Mouse (Mus musculus) bone marrow, adult 2 months (tissue): Measurements from ENCODE around the gene Acot4. TPM values are rescaled to one million over a fixed set of nuclear protein-coding genes. Genes with fewer than 3 reads are reported as not detected.
"Not testable (repeated sequence)": the region's sequence is repeated elsewhere in the genome, so short reads cannot be mapped to it uniquely, and the experiment has no call there.

Source experiments
- H3K27ac ChIP-seq: fragments of 200-500 bp; 2 replicates; pipeline ENCODE4 v1.5.1; 2012; ENCODE audit warnings: low read depth, mild to moderate bottlenecking, control low read depth, inconsistent platforms, low read length; ENCODE audit not compliant: control insufficient read depth, poor library complexity, insufficient read depth
- H3K4me1 ChIP-seq: fragments of 200-500 bp; 2 replicates; pipeline ENCODE4 v1.6.1; 2011; ENCODE audit warnings: low read length; ENCODE audit not compliant: control insufficient read depth, insufficient read depth
- H3K4me3 ChIP-seq: fragments of 200-500 bp; replicated peaks from 2 replicates; pipeline ENCODE3; 2011; ENCODE audit warnings: mild to moderate bottlenecking, low read depth, low read length, control low read depth; ENCODE audit not compliant: control insufficient read depth
- CTCF ChIP-seq: fragments of 200-500 bp; IDR thresholded peaks from 2 replicates; pipeline ENCODE4 v1.5.1; 2011; ENCODE audit warnings: low read length, control low read depth; ENCODE audit not compliant: control insufficient read depth, insufficient read depth
- POLR2A ChIP-seq: fragments of 200-500 bp; IDR thresholded peaks from 2 replicates; pipeline ENCODE4 v1.6.1; 2011; ENCODE audit warnings: low read depth, mild to moderate bottlenecking, control low read depth, low read length, borderline replicate concordance; ENCODE audit not compliant: control insufficient read depth
- WGBS: fragments of 180-500 bp; shearing (Covaris S2); methylation state at CpG from one replicate; pipeline ENCODE4 v1.1.7; 2018; 5-methylcytosine and 5-hydroxymethylcytosine counted together
- polyA plus RNA-seq: library from polyadenylated mRNA; stranded (reverse); fragments of >200 nt; gene quantifications from 2 replicates; pipeline ENCODE4 v1.2.4, GENCODE M21; 2011; ENCODE audit warnings: low replicate concordance; ENCODE audit not compliant: missing spikeins, insufficient read depth, insufficient read length

Acot4 gene
- polyA plus RNA-seq, 1 experiment = 0.32 TPM

GRCm38 (mm10) chr12:84077371-84077990 lies 39.3 kb downstream of the Acot4 start:
- TF ChIP-seq CTCF (no peak), POLR2A (no peak)
- no peaks in the 10 kb centered on the region for H3K4me1 ChIP-seq
- H3K4me3 ChIP-seq = no peak overlapping the region
- WGBS = 86% methylated on average over 4 of the region's 4 CpGs
- H3K27ac ChIP-seq = no peak overlapping the region

GRCm38 (mm10) chr12:84083842-84084241 lies 45.7 kb downstream of the Acot4 start:
- 82% methylated on average over 2 of the region's 2 CpGs for WGBS
- no peaks in the 10 kb centered on the region for H3K4me1 ChIP-seq
- H3K4me3 ChIP-seq = no peak overlapping the region
- H3K27ac ChIP-seq = no peak overlapping the region
- TF ChIP-seq POLR2A (no peak), CTCF (no peak)

- TF ChIP-seq CTCF (no peak), POLR2A (no peak)
- WGBS = 78% methylated on average over 4 of the region's 4 CpGs
- no peak overlapping the region for H3K4me3 ChIP-seq
- H3K27ac ChIP-seq = no peak overlapping the region
- no peaks in the 10 kb centered on the region for H3K4me1 ChIP-seq
Observed at GRCm38 (mm10) chr12:84084581-84084980, 46.4 kb downstream of the Acot4 start.

- not testable (repeated sequence) for H3K4me3 ChIP-seq, H3K4me1 ChIP-seq, H3K27ac ChIP-seq
- WGBS = 82% methylated on average over 5 of the region's 5 CpGs
Observed at GRCm38 (mm10) chr12:84094666-84095065, 56.5 kb downstream of the Acot4 start.

Other genes starting within 250 kb of the Acot4 start
- gene Numb, start 116.4 kb upstream of the Acot4 start, polyA plus RNA-seq = 6.0 and 15.1 TPM in 2 replicates
- 7.0 and 15.2 TPM in 2 replicates for gene Riox1, start 87.8 kb upstream of the Acot4 start, polyA plus RNA-seq
- gene Heatr4, start 53.5 kb upstream of the Acot4 start, polyA plus RNA-seq = not detected in 2 replicates
- gene Acot2, start 50.5 kb upstream of the Acot4 start, polyA plus RNA-seq = 1.2 and 3.5 TPM in 2 replicates
- 4.9 and 15.5 TPM in 2 replicates for gene Acot1, start 28.9 kb upstream of the Acot4 start, polyA plus RNA-seq
- not detected in 2 replicates for gene Gm49366, start 556 bp downstream of the Acot4 start, polyA plus RNA-seq
- gene Acot3, start 13.8 kb downstream of the Acot4 start, polyA plus RNA-seq = not detected in 2 replicates
- not detected in 2 replicates for gene Acot5, start 30.9 kb downstream of the Acot4 start, polyA plus RNA-seq
- gene Acot6, start 62.3 kb downstream of the Acot4 start, polyA plus RNA-seq = 0.62 and 0.75 TPM in 2 replicates
- gene Dnal1, start 76.0 kb downstream of the Acot4 start, polyA plus RNA-seq = 0.60 and 1.7 TPM in 2 replicates
- gene Pnma1, start 110.1 kb downstream of the Acot4 start, polyA plus RNA-seq = 1.8 and 2.8 TPM in 2 replicates
- gene Elmsan1, start 180.5 kb downstream of the Acot4 start, polyA plus RNA-seq = 12.5 and 20.0 TPM in 2 replicates
- 17.8 and 25.3 TPM in 2 replicates for gene Ptgr2, start 246.9 kb downstream of the Acot4 start, polyA plus RNA-seq